Mouse (Mus musculus) gastrocnemius, postnatal 4 days (tissue): ENCODE data around the gene Usp49. TPM values are rescaled to one million over a fixed set of nuclear protein-coding genes. Genes with fewer than 3 reads are reported as not detected.

Source experiments
- DNase-seq, 2 experiments: peaks; one replicate each; pipeline ENCODE4 v3.0.0; 2021 to 2022; ENCODE audit warnings: low spot score in 2 of 2, mixed read lengths in 2 of 2
- total RNA-seq, 2 experiments: library from RNA; stranded (reverse); gene quantifications; 2 replicates each; pipeline ENCODE4 v1.2.3; 2021

Gene Usp49
- total RNA-seq, 2 experiments from 2014 or later = 8.1 to 9.5 TPM

DNA sequence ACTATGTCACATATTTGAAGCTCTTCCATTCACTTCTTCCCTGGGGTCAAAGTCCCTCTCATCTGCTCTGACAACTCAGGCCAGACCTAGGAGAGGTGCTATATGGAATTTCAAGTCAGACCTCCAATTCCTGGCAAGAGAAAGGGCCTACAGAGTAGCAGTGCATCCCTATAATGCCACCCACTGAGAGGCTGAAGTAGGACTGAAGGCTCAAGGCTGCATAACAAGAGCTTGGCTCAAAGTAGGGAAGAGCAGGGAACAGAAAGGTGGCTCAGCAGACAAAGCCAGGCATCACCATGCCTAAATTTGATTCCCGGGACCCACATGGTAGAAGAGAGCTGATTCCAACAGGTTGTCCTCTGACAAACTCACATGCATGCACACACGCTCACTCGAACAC lies 61.2 kb downstream of the Usp49 start:
- DNase-seq = no peak

DNA sequence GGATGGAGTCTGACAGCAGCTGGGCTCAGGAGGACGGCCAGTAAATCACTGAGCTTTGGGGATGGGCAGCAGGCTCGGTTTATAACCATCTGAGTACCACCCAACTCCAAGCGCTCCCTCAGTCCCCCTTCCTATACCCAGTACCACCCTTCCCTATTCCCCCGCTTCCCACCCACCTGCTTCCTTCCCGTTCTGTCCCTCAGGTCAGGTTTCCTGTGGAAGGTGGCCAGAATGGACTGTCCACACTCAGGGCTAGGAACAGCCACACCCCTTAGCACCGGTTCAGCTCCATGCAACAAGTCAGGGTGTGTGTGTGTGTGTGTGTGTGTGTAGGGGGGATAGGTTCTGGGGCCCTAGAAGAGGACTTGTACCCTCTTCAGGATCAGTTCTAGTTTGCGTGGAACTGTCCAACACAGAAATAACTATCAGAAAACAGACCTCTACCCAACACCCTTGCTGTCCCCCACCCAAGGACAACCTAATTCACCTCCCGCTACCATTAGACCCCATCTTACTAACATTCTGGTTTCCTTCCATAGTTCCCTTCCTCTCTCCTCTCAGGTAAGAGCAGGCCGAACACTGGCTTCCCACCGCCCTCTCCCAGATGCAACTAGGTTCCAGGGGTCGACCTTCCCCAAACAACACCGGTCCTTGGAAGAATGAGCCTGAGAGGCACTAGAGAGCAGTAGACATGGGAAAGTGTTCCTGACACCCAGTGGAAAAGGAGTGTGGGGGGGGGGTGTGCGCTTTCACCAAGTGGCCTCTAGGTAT lies 63.4 kb downstream of the Usp49 start:
- DNase-seq = no peak

GRCm38 (mm10) chr17:47694442-47694502 lies 63.8 kb downstream of the Usp49 start, which contains the start of gene Gm21981:
Gene Gm21981 (minus strand): TSS chr17:47694455.
- no peak for DNase-seq

DNA sequence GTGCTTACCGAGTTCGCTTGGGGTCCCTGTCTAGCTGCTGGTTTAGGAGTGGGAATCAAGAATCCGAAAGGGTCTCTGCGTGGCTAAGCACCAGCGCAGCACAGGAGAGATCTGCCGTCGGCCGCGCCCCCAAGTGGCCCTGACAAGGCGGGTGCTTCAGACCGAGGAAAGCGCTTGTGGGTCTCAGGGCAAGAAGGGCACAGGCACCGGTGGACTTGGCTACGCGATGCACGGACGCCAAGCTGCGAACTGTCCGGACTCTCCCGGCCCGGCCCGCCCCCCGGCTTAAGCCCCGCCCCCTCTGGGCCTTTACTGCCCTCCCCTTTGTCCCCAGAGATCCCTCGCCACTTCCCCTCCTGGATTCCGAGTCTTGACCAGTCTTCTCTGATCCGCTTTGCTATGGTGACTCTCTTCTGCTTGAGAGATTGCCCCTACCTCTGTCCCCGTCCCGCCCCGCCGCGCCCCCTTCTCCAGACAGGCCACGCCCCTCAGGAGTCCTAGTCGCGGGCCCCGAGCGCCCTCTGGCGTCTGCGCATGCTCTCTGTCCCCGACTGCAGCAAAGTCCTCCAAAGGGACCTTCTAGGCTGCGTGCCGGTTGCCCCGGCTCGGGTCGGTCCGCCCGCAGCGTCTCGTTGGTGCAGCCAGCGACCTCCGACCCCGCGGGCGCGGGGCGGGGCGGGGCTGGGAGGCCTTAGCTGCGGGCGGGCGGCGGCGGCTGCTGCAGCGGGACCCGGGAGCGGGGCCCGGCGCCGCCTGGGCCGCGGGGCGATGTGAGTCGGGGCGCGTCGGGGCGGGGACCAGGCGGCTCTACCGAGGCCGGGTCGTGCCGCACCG lies 64.2 kb downstream of the Usp49 start, which contains the start of gene Prickle4:
Gene Prickle4, minus strand, starts transcription at position 234 of the 834 bp plus-strand sequence.
- DNase-seq = peak; percentile 97 to 98

GRCm38 (mm10) chr17:47695337-47695710 lies 64.8 kb downstream of the Usp49 start:
- no peak for DNase-seq

DNA sequence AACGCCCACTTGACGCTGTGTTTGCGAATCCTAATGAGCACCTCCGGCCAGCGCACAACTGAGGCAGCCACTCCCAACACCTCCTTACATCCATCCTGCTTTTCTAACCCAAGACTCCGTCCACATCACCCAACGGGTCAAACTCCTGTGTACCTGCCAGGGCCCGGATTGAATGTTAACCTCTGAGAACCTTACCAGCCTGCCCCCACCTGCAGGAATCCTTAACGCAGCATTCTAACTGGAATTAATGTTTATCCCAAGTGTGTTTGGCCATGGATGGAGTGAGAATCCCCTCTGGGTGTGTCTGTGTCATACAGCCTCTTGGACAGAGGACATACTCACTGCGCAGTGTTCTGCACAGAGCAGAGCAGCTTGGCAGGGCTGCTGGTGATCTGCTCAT lies 67.7 kb downstream of the Usp49 start:
- no peak for DNase-seq

- no peak for DNase-seq
Observed at GRCm38 (mm10) chr17:47699055-47699454, 68.6 kb downstream of the Usp49 start.

DNA sequence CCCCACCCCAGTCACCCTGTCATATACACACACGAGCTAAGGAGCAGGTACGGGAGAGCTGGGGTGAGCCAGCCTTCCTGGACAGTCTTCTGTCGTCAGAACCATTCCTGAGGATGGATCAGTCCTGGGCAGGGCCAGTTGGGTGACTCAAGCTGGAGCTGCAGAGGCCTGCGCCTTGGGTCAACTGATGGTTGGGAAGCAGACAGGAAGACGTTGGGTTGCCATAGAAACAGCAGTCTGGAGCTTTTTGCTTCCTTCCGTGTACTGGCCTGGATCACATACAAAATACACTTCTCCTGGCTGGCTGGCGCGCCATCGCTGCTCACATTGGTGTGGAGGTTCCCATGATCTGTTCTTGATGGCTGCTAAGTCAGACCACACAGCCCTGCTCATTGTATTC lies 71.3 kb downstream of the Usp49 start:
- DNase-seq = no peak

DNA sequence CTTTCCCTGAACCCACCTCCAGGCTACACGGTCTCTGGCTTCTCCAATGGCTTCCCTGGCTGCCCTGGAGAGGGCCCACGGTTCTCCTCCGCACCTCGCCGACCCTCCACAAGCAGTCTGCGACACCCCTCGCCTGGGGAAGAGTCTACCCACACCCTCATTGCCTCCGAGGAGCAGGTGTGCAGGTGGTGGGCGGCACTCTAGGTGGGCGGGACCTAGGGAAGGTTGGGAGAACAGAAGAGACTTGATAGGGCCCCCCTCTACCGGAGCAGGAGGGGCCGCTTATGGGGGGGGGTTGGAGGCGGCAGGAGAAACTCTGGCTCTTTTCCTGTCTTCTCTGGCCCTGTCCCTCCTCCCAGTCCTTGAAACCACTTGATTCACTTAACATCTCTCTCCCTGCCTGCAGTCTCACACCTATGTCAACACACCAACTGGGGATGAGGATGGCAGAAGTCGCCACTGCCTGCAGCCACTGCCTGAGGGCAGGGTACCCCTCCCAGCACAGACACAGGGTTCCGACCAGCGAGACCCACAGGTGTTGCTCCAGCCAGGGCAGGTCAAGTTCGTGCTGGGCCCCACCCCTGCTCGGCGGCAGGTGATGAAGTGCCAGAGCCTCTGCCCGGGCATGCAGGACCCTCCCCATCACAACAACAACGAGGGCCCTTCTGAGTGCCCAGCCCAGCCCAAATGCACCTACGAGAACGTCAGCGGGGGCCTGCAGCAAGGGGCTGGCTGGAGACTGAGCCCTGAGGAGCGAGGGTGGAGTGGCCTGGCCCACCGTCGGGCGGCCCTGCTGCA lies 72.3 kb downstream of the Usp49 start:
- DNase-seq = no peak

- no peak for DNase-seq
Observed at GRCm38 (mm10) chr17:47703556-47703955, 73.1 kb downstream of the Usp49 start.

- no peak for DNase-seq
Observed at GRCm38 (mm10) chr17:47704692-47705091, 74.2 kb downstream of the Usp49 start.

- DNase-seq = no peak
Observed at GRCm38 (mm10) chr17:47706196-47706595, 75.7 kb downstream of the Usp49 start.

DNA sequence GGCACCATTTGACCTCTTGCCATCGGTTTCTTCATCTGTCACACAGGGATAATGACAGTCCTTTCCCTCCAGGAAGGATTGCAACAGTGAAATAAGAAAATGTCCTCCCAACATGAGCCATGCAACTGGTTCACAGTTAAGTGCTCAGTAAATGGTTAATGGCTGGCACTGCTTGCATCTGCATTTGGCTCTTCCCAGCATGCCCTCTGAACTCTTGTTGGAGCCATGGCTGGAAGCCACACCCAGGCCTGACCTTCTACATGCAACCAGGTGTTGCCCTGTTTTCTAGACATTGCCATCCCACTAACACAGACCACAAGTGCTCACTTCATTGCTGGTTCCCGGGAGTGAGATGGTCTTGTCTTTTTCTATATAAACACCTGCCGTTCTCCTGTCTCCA lies 77.5 kb downstream of the Usp49 start:
- DNase-seq = no peak

- DNase-seq = no peak
Observed at GRCm38 (mm10) chr17:47708972-47709371, 78.5 kb downstream of the Usp49 start.

GRCm38 (mm10) chr17:47710036-47710435 lies 79.5 kb downstream of the Usp49 start:
- DNase-seq = no peak

DNA sequence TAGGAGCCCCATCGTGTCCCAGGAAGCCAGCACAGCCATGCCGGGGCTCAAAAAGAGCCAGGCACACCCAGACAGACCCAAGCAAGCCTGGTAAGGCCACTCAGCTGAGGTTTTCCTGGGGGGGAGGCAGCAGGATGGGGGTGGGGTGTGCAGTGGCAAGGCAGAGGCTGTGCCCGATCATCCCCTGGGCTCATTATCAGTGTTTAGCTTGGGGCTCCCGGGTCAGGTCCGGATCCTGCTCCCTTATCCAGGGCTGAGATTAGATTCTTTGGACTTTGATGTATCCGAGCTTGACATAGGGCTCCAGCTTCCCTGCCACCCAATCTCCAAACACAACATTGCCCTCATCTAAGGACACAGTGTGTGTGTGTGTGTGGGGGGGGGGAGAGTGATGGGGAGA lies 81.4 kb downstream of the Usp49 start:
- no peak for DNase-seq

- no peak for DNase-seq
Observed at GRCm38 (mm10) chr17:47712889-47713571, 82.5 kb downstream of the Usp49 start.

DNA sequence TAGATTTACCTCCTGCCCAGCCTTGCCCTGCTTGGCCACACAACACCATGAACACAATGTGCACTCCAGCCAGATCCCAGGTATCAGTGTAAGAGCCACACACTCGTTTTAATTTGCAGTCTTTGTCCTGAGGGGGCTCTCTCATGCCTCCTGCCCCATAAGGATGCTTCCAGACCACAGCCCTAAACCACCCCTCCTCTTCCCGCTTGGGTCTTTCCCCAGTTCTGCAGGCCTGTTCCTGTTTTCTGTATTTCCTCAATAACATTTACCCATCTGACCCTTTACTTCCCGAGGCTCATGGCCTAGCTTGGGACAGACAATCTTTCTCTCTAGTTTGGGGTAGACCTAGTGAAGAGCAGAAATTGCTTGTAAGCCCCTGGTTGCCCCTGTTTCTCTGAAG lies 84.5 kb downstream of the Usp49 start:
- DNase-seq = no peak

DNA sequence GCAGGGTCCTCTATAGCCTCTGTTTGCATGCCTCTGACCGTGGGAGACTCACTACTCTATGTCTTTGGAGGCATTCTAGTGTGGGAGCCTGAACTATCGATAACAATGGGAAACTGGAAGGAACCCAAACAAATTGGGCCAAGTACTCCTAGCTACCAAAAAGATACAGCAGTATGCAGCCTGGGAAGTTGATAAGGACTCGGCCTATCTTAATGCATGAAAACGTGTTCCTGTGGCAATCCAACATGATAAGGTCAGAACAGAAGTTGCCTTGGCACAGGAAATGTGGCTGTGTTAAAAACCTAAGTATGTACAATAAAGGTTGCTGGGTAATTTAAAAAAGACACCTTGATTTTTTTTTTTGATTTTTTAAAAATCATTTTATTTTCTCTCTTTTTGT lies 90.7 kb downstream of the Usp49 start:
- DNase-seq = no peak

- DNase-seq = no peak
Observed at GRCm38 (mm10) chr17:47726566-47726965, 96.1 kb downstream of the Usp49 start, which contains the start of gene Pgc. Gene Pgc (plus strand): TSS chr17:47726842.
